Mouse (Mus musculus): ENCODE measurements around the gene Tmem106a.
"Not testable (repeated sequence)": the region's sequence is repeated elsewhere in the genome, so short reads cannot be mapped to it uniquely, and the experiment has no call there.

Gene Tmem106a

DNA sequence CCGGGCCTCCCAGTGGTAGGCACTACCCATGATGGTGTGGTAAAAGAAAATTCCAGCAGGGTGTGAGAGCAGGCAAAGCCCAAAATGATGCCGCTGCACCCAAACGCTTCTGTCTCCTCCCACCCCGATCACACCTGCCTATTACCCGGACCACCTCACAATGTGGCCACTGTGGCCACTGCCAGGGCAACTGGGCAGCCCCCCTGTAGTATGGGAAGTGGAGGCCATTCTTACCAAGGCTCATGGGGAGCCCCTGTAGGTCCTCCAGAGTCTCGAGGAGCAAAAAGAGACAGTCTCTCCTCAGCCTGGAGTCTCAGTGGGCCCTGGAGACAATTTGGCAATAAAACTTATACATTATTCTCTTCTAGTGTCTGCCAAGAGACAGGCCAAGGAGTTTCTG, 17.1 kb downstream of the Tmem106a start, which contains the start of gene Gm11634:
TSS of gene Gm11634 (minus strand) at position 101 of the 400 bp plus-strand sequence.
- DNase-seq (ENCODE audit: low read depth, low spot score), result no peak

- peak; percentile 31 for DNase-seq (ENCODE audit: low read depth, low spot score)
Observed at GRCm38 (mm10) chr11:101602491-101602890, 20.4 kb downstream of the Tmem106a start.

DNA sequence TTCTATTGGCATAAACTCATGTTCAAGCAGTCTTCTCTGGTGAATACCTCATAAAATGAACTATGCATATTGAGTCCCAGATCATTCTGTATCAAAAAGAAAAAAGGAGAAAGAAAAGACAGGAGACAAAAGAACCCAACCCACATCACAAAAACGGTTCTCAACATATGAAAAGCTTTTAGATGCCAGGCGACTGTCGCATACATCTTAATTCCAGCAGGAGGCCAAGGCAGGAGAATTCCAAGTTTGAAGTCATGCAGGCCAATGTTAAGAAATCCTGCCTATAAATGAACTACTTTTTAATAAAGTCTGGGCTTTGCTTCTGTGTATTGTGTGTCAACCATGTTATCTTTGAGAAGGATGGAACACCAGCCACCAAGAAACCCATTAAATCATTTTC, 22.1 kb downstream of the Tmem106a start:
- DNase-seq (ENCODE audit: low read depth, low spot score), result no peak

- DNase-seq (ENCODE audit: low read depth, low spot score), result not testable (repeated sequence)
Observed at GRCm38 (mm10) chr11:101604531-101605453, 22.8 kb downstream of the Tmem106a start.

GRCm38 (mm10) chr11:101607134-101607533, 25.1 kb downstream of the Tmem106a start:
- not testable (repeated sequence) for DNase-seq (ENCODE audit: low read depth, low spot score)

GRCm38 (mm10) chr11:101610445-101610844, 28.4 kb downstream of the Tmem106a start:
- no peak for DNase-seq (ENCODE audit: low read depth, low spot score)

- no peak for DNase-seq (ENCODE audit: low read depth, low spot score)
Observed at GRCm38 (mm10) chr11:101613596-101613995, 31.6 kb downstream of the Tmem106a start.

GRCm38 (mm10) chr11:101614116-101614515, 32.1 kb downstream of the Tmem106a start:
- DNase-seq (ENCODE audit: low read depth, low spot score), result no peak

DNA sequence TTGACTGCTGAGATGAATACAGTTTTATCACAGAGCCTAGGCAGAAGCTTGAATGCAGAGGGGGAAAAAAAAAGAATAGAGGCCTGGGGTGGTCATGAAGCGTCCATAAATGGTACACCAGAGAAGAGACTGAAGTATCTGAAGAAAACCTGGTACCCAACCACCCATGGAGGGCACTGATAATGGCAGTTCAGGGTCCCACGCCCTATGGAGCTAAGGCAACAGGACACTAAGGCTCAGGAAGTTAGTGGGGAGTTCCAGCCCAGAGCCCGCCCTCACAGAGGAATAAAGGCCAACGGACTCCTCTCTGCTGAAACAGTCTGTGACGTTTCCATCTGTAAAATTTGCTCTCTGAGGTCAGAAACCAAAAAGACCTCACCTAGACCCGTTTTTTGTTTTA, 33.3 kb downstream of the Tmem106a start:
- DNase-seq (ENCODE audit: low read depth, low spot score), result no peak

- DNase-seq (ENCODE audit: low read depth, low spot score), result no peak
Observed at GRCm38 (mm10) chr11:101616104-101616503, 34.1 kb downstream of the Tmem106a start.

GRCm38 (mm10) chr11:101616948-101617767, 35.1 kb downstream of the Tmem106a start:
- DNase-seq (ENCODE audit: low read depth, low spot score), result no peak

GRCm38 (mm10) chr11:101617849-101618248, 35.8 kb downstream of the Tmem106a start:
- no peak for DNase-seq (ENCODE audit: low read depth, low spot score)

GRCm38 (mm10) chr11:101618596-101618995, 36.6 kb downstream of the Tmem106a start:
- DNase-seq (ENCODE audit: low read depth, low spot score), result no peak

DNA sequence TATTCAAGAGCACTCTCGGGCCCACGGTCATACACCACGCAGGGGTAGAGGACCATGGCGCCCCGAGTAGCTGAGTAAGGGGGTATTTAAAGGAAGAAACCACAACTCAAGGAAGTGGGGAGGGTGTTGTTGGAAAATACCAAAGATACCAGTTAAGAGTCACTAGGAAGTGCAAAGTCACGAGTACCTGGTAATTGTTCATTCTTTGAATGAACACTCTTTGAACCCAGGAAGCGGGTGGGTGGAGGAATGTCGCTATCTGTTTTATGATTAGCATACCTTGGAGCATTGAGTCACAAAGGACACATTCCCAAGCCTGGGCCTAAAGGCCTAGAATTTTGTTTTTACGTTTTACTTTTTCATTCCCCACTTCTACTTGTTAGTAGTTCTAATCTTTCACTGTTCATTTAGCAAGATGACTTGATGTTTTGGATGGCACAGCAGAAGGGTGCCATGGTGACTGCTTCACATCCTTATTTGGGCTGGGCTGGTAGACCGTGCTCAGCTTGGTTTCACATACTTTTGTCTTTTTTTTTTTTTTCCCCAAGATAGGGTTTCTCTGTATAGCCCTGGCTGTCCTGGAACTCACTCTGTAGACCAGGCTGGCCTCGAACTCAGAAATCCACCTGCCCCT, 38.1 kb downstream of the Tmem106a start:
- not testable (repeated sequence) for DNase-seq (ENCODE audit: low read depth, low spot score)

GRCm38 (mm10) chr11:101626649-101626994, 44.6 kb downstream of the Tmem106a start:
- DNase-seq (ENCODE audit: low read depth, low spot score), result no peak

GRCm38 (mm10) chr11:101626995-101627856, 45.2 kb downstream of the Tmem106a start, which contains the start of gene Rdm1:
TSS of gene Rdm1 (plus strand) at chr11:101627195.
- DNase-seq (ENCODE audit: low read depth, low spot score), result peak; percentile 86

DNA sequence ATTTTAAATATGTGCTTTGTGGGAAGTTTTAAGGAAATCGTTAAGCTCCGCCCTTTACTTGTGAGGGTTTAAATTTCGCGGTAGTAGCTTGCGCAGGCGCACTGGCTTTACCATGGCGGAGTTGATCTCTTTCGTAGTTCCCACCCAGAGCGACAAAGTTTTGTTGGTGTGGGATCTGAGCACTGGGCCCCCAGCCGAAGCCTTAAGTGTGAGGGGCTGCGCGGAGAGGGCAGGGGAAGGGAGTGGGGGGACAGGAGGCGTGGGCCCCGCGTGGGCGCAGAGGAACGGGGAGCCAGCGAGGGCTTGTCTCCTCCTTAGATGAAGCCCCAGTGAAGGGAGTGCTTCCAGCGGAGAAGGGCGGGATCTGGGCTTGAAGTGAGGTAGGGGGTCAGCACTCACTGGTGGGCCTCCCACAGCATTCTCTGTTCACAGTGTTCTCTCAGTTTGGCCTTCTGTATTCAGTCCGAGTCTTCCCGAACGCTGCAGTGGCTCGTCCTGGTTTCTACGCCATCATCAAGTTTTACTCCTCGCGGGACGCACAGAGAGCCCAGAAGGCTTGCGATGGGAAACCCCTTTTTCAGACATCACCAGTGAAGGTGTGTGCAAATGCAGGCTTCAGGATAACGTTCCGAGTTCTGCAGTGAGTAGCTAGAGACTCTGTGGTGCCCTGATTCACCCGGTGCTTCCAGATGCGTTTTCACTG, 46.0 kb downstream of the Tmem106a start:
- peak; percentile 88 for DNase-seq (ENCODE audit: low read depth, low spot score)

GRCm38 (mm10) chr11:101628733-101629417, 46.8 kb downstream of the Tmem106a start:
- not testable (repeated sequence) for DNase-seq (ENCODE audit: low read depth, low spot score)

DNA sequence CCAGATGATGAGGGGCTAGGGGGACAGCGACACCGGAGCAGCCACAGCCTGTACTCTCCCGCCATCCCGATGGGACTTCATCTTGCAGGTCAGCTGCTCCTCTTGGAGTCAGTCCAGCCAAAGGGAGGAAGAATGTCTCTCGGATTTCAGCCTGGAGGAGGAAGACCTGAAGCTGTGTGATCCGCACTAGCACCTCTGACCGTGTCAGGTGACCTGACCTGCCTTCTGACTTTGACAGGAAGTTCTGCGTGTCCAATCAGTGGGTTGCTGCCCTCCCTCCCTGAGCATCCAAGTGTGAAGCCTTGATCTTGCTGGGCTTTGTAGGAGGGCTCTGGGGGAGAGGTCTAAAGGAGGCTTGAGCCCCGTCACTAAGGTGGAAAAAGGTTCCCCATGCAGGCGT, 53.6 kb downstream of the Tmem106a start:
- no peak for DNase-seq (ENCODE audit: low read depth, low spot score)

DNA sequence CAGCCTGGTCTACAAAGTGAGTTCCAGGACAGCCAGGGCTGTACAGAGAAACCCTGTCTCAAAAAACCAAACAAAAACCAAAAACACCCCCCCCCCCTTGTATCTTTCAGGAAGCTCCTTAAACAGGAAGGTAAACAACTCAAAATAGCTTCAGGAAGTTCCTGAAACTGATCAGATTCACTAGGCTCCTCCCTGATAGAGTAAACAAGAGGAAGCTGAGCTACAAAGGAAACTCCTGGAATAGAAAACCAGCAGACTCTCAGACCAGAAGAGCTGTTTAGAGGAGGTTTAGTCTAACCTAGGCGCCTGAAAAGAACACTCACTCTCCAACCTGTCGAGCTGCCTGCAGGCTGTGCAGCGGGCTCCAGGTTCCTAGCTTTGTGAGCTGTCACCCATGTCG, 57.7 kb downstream of the Tmem106a start:
- no peak for DNase-seq (ENCODE audit: low read depth, low spot score)

Measured in skeletal muscle tissue, adult 2 months (tissue).